Mouse (Mus musculus) neural tube, embryonic 15.5 days (tissue): ENCODE results near the gene Tpcn1. TPM values are rescaled to one million over a fixed set of nuclear protein-coding genes. Genes with fewer than 3 reads are reported as not detected.
A peak's percentile ranks its signal among the peaks of the same experiment; 100 is the strongest.

Experiments used
- ATAC-seq: fragments of 200-750 bp; cut with Nextera tagmentation; 2 replicates; pipeline ENCODE4 v1.8.0; 2017; ENCODE audit warnings: mild to moderate bottlenecking, moderate TSS enrichment, moderate library complexity; ENCODE audit not compliant: low FRiP score
- H3K27ac ChIP-seq: fragments of 300-500 bp; sonication (generic); replicated peaks from 2 replicates; pipeline ENCODE4 v1.5.1; 2015; ENCODE audit warnings: mild to moderate bottlenecking, inconsistent platforms
- H3K27me3 ChIP-seq: fragments of 300-500 bp; sonication (generic); replicated peaks from 2 replicates; pipeline ENCODE4 v1.6.1; 2015; ENCODE audit warnings: inconsistent platforms
- H3K36me3 ChIP-seq: fragments of 300-500 bp; sonication (generic); 2 replicates; pipeline ENCODE4 v1.6.1; 2015; ENCODE audit warnings: inconsistent platforms
- H3K4me1 ChIP-seq: fragments of 300-500 bp; sonication (generic); 2 replicates; pipeline ENCODE4 v1.6.1; 2015; ENCODE audit warnings: inconsistent platforms
- H3K4me2 ChIP-seq: fragments of 300-500 bp; sonication (generic); 2 replicates; pipeline ENCODE4 v1.6.1; 2015; ENCODE audit warnings: inconsistent platforms, mild to moderate bottlenecking, moderate library complexity
- H3K4me3 ChIP-seq: fragments of 300-500 bp; sonication (generic); replicated peaks from 2 replicates; pipeline ENCODE4 v1.5.1; 2015; ENCODE audit warnings: mild to moderate bottlenecking, inconsistent platforms
- H3K9ac ChIP-seq: fragments of 300-500 bp; sonication (generic); replicated peaks from 2 replicates; pipeline ENCODE4 v1.6.1; 2015; ENCODE audit warnings: mild to moderate bottlenecking, inconsistent platforms
- H3K9me3 ChIP-seq: fragments of 300-500 bp; sonication (generic); replicated peaks from 2 replicates; pipeline ENCODE4 v1.6.1; 2016; ENCODE audit warnings: inconsistent platforms
- WGBS: fragments of 180-500 bp; shearing (Covaris S2); methylation state at CpG from one replicate; pipeline ENCODE4 v1.1.7; 2015; ENCODE audit warnings: mixed read lengths; 5-methylcytosine and 5-hydroxymethylcytosine counted together
- polyA plus RNA-seq: library from polyadenylated mRNA; unstranded; fragments of >200 nt; fragmentation: Nextera tagmentation; extraction: Ambion mirVana; gene quantifications from 2 replicates; pipeline ENCODE4 v1.2.1, GENCODE M21; 2015

Gene Tpcn1
- polyA plus RNA-seq = 20.9 and 21.7 TPM in 2 replicates

GRCm38 (mm10) chr5:120588569-120589094 is at the start of gene Tpcn1, which contains the start of gene Iqcd:
Tpcn1 (minus strand) TSS chr5:120588673.
Iqcd (plus strand) TSS chr5:120589016.
- H3K4me2 ChIP-seq = peak within 1 kb of the TSS; percentile 97
- no peaks in the 10 kb centered on the region for H3K27me3 ChIP-seq
- peak; percentile 98 for ATAC-seq
- H3K9me3 ChIP-seq = no peaks in the 10 kb centered on the region
- peak within 1 kb of the TSS; percentile 93 for H3K9ac ChIP-seq
- H3K27ac ChIP-seq = peak within 1 kb of the TSS; percentile 88
- H3K4me1 ChIP-seq = peaks cover 35% of the 10 kb centered on the region
- peak within 1 kb of the TSS; percentile 92 for H3K4me3 ChIP-seq
- 0 out of 2 replicates have a peak, but pooled peaks cover 4% of the 10 kb centered on the region for H3K36me3 ChIP-seq
- WGBS = under 1% methylated on average over 34 of the region's 35 CpGs

DNA sequence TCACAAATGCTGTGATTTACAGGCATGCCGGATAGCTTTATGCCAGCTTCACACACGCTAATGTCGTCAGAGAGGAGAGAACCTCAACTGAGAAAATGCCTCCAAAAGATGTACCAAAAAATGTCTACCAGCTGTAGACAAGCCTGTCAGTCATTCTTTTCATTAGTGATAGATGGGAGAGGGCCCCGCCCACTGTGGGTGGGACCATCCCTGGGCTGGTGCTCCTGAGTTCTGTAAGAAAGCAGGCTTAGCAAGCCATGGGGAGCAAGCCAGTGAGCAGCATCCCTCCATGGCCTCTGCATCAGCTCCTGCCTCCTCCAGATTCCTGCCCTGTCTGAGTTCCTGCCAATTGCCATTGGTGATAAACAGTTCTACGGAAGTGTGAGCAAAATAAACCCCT is 47.2 kb upstream of the Tpcn1 start:
- peaks cover 9% of the 10 kb centered on the region for H3K4me1 ChIP-seq
- H3K9me3 ChIP-seq = no peaks in the 10 kb centered on the region
- no peak overlapping the region for H3K4me3 ChIP-seq
- WGBS = 86% methylated on average over 5 of the region's 5 CpGs
- no peak overlapping the region for H3K27ac ChIP-seq
- H3K27me3 ChIP-seq = peaks cover 2% of the 10 kb centered on the region; the same call in 1 of the 2 replicates
- no peak overlapping the region for H3K9ac ChIP-seq
- no peak overlapping the region for H3K4me2 ChIP-seq
- H3K36me3 ChIP-seq = no peaks in the 10 kb centered on the region
- ATAC-seq = no peak

- H3K9ac ChIP-seq = no peak overlapping the region
- no peak overlapping the region for H3K4me2 ChIP-seq
- peaks cover 10% of the 10 kb centered on the region for H3K27me3 ChIP-seq
- WGBS = 34% methylated on average over 5 of the region's 5 CpGs
- peaks cover 9% of the 10 kb centered on the region for H3K4me1 ChIP-seq
- H3K4me3 ChIP-seq = no peak overlapping the region
- no peaks in the 10 kb centered on the region for H3K36me3 ChIP-seq
- no peak overlapping the region for H3K27ac ChIP-seq
- H3K9me3 ChIP-seq = no peaks in the 10 kb centered on the region
- no peak for ATAC-seq
These were observed 46.4 kb upstream of the Tpcn1 start for GRCm38 (mm10) chr5:120634860-120635259.

DNA sequence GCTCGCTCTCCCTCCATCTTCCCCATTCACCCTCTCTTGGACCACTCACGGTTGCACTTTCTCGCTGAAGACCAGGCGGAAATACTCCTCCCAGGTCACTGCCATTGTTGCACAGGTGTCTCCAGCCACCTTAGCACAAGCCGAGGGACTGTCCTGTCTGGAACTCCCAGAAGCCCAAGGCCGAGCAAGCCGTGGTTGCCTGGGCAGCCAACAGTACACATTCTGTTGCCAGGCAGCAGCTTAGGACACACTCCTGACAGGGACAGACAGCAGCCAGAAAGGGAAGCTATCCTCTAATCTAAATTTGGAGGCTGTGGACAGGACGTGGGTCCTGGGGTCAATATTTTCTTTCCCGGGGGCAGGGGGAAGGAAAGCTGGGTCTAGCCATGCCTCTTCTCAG is 45.7 kb upstream of the Tpcn1 start, which contains the start of gene Cfap73:
Gene Cfap73 (minus strand): TSS at position 105 of the 400 bp plus-strand sequence.
- no peak within 1 kb of the TSS for H3K27ac ChIP-seq
- H3K4me2 ChIP-seq = no peak within 1 kb of the TSS
- no peaks in the 10 kb centered on the region for H3K9me3 ChIP-seq
- peaks cover 9% of the 10 kb centered on the region for H3K4me1 ChIP-seq
- H3K9ac ChIP-seq = no peak within 1 kb of the TSS
- WGBS = 57% methylated on average over 9 of the region's 9 CpGs
- peaks cover 13% of the 10 kb centered on the region for H3K27me3 ChIP-seq
- no peak within 1 kb of the TSS for H3K4me3 ChIP-seq
- H3K36me3 ChIP-seq = no peaks in the 10 kb centered on the region
- no peak for ATAC-seq

GRCm38 (mm10) chr5:120631892-120632291 is 43.4 kb upstream of the Tpcn1 start:
- Histone ChIP-seq H3K27ac (no peak overlapping the region), H3K36me3 (peaks cover 8% of the 10 kb centered on the region), H3K4me1 (peaks cover 9% of the 10 kb centered on the region), H3K4me3 (no peak overlapping the region), H3K9ac (no peak overlapping the region), H3K4me2 (no peak overlapping the region), H3K9me3 (no peaks in the 10 kb centered on the region), H3K27me3 (peaks cover 13% of the 10 kb centered on the region)
- 90% methylated on average over 5 of the region's 5 CpGs for WGBS
- ATAC-seq = no peak

DNA sequence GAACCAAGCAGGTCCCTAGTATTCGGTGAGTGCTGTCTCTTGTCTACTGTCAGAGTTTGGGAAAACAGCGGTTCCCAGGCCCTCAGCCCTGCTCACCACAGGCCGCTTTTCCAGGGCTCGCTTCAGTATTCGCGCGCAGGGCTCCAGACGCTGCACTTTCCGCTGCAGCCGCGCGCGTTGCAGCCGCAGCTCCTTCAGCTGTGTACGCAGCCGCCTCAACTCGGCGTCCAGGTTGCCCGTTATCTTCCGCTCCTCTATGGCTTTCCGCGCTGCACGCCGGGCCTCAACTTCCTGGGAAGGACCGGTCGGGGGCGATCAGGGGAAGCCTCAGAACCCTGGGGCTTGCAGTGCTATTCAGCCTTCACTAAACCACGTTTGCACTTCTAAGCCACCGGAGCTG is 42.7 kb upstream of the Tpcn1 start:
- 10% methylated on average over 29 of the region's 29 CpGs for WGBS
- peak overlapping the region; percentile 24 for H3K4me3 ChIP-seq
- peaks cover 9% of the 10 kb centered on the region for H3K4me1 ChIP-seq
- H3K27ac ChIP-seq = no peak overlapping the region
- H3K4me2 ChIP-seq = peak overlapping the region; percentile 52
- no peak overlapping the region for H3K9ac ChIP-seq
- no peak for ATAC-seq
- peaks cover 13% of the 10 kb centered on the region for H3K36me3 ChIP-seq
- H3K9me3 ChIP-seq = no peaks in the 10 kb centered on the region
- peaks cover 13% of the 10 kb centered on the region for H3K27me3 ChIP-seq

- Histone ChIP-seq H3K4me2 (no peak overlapping the region), H3K27me3 (peaks cover 13% of the 10 kb centered on the region), H3K9ac (no peak overlapping the region), H3K36me3 (peaks cover 31% of the 10 kb centered on the region), H3K4me3 (no peak overlapping the region), H3K9me3 (no peaks in the 10 kb centered on the region), H3K4me1 (peaks cover 9% of the 10 kb centered on the region), H3K27ac (no peak overlapping the region)
- WGBS = 59% methylated on average over 7 of the region's 7 CpGs
- no peak for ATAC-seq
These were observed 40.2 kb upstream of the Tpcn1 start for GRCm38 (mm10) chr5:120628624-120629023.

DNA sequence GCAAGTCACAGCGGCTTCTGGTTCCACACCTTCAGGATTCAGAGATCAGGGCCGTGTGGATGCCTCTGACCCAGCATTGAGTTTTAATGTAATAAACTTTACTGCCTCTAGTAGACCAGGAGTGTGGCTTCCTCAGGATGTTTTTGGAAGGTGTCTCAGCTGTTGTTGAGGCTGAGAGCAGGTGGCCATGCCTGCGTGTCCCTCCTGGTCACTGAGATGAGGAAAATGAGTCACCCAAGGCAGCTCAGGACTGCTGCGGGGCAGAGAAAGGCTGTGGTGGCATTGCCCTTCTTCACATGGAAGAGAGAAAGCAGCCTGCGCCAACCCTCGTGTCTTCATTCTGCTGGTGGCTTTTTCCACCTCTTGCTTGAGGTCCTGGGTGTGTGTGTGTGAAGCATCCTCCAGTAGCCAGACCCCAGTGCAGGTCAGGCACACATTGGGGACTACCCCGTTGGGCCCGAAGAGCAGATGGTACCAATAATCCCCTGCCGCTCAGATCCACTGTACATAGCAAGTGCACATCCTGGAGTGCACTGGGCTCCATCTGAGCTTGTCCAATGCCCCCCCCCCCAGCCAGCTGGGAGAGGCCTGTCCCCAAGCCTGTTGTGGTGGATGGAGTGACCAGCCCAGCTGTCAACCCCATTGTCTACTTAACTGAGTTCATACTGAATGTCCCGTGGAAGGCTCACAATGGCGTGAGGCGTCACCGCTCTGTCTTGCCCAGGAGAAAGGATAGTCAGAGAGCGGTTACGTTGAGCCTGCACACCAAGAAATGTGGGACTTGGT is 39.2 kb upstream of the Tpcn1 start:
- Histone ChIP-seq H3K4me3 (no peak overlapping the region), H3K27me3 (peaks cover 13% of the 10 kb centered on the region), H3K9ac (no peak overlapping the region), H3K9me3 (no peaks in the 10 kb centered on the region), H3K4me1 (peaks cover 10% of the 10 kb centered on the region), H3K4me2 (no peak overlapping the region), H3K27ac (no peak overlapping the region), H3K36me3 (peaks cover 36% of the 10 kb centered on the region)
- ATAC-seq = no peak
- 81% methylated on average over 15 of the region's 15 CpGs for WGBS

GRCm38 (mm10) chr5:120626399-120626798 is 37.9 kb upstream of the Tpcn1 start:
- no peaks in the 10 kb centered on the region for H3K9me3 ChIP-seq
- ATAC-seq = no peak
- H3K4me1 ChIP-seq = peaks cover 16% of the 10 kb centered on the region
- WGBS = 33% methylated on average over 18 of the region's 19 CpGs
- H3K4me2 ChIP-seq = no peak overlapping the region
- no peak overlapping the region for H3K4me3 ChIP-seq
- peaks cover 13% of the 10 kb centered on the region for H3K27me3 ChIP-seq
- H3K27ac ChIP-seq = no peak overlapping the region
- H3K9ac ChIP-seq = no peak overlapping the region
- H3K36me3 ChIP-seq = peaks cover 41% of the 10 kb centered on the region

DNA sequence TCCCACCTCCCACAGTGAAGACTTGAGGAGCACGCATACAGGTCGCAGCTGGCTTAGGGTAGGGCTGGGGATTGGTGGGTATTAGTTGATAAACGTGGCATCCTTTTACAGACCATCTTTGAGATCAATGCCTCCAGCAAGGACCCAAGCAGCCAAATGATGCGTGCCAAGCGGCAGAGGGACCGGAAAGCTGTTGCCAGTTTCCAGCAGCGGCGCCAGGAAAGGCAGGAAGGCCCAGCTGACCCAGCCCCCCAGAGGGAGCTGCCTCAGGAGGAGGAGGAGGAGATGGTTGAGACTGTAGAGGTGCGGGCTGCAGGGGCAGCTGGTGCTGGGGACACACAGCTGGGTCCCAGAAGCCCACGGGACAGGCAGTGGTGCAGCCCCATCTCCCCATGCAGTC is 36.0 kb upstream of the Tpcn1 start:
- no peak overlapping the region for H3K4me3 ChIP-seq
- H3K9ac ChIP-seq = no peak overlapping the region
- H3K9me3 ChIP-seq = no peaks in the 10 kb centered on the region
- ATAC-seq = no peak
- no peak overlapping the region for H3K4me2 ChIP-seq
- H3K27ac ChIP-seq = no peak overlapping the region
- peaks cover 60% of the 10 kb centered on the region for H3K36me3 ChIP-seq
- H3K27me3 ChIP-seq = no peaks in the 10 kb centered on the region
- WGBS = 91% methylated on average over 10 of the region's 10 CpGs
- peaks cover 9% of the 10 kb centered on the region for H3K4me1 ChIP-seq

- H3K9ac ChIP-seq = no peak overlapping the region
- WGBS = 65% methylated on average over 5 of the region's 5 CpGs
- H3K4me3 ChIP-seq = no peak overlapping the region
- H3K27me3 ChIP-seq = no peaks in the 10 kb centered on the region
- no peak overlapping the region for H3K27ac ChIP-seq
- H3K9me3 ChIP-seq = no peaks in the 10 kb centered on the region
- no peak overlapping the region for H3K4me2 ChIP-seq
- peaks cover 9% of the 10 kb centered on the region for H3K4me1 ChIP-seq
- ATAC-seq = no peak
- peaks cover 78% of the 10 kb centered on the region for H3K36me3 ChIP-seq
These were observed 33.9 kb upstream of the Tpcn1 start for GRCm38 (mm10) chr5:120622198-120622851.

GRCm38 (mm10) chr5:120621846-120622197 is 33.3 kb upstream of the Tpcn1 start:
- Histone ChIP-seq H3K36me3 (peaks cover 78% of the 10 kb centered on the region), H3K9ac (no peak overlapping the region), H3K4me2 (no peak overlapping the region), H3K27ac (no peak overlapping the region), H3K9me3 (no peaks in the 10 kb centered on the region), H3K4me1 (peaks cover 9% of the 10 kb centered on the region), H3K27me3 (no peaks in the 10 kb centered on the region), H3K4me3 (no peak overlapping the region)
- ATAC-seq = no peak
- 86% methylated on average over 10 of the region's 10 CpGs for WGBS
